Mouse (Mus musculus) urinary bladder, postnatal 0 days (tissue): Measurements from ENCODE around the gene Gipc3. TPM values are rescaled to one million over a fixed set of nuclear protein-coding genes. Genes with fewer than 3 reads are reported as not detected.

ENCODE experiments used
- polyA plus RNA-seq: library from polyadenylated mRNA; unstranded; fragments of >200 nt; fragmentation: Nextera tagmentation; extraction: Ambion mirVana; gene quantifications from 2 replicates; pipeline ENCODE4 v1.2.1, GENCODE M21; 2015

Gene Gipc3
- polyA plus RNA-seq, result 0.65 and 0.87 TPM in 2 replicates

DNA sequence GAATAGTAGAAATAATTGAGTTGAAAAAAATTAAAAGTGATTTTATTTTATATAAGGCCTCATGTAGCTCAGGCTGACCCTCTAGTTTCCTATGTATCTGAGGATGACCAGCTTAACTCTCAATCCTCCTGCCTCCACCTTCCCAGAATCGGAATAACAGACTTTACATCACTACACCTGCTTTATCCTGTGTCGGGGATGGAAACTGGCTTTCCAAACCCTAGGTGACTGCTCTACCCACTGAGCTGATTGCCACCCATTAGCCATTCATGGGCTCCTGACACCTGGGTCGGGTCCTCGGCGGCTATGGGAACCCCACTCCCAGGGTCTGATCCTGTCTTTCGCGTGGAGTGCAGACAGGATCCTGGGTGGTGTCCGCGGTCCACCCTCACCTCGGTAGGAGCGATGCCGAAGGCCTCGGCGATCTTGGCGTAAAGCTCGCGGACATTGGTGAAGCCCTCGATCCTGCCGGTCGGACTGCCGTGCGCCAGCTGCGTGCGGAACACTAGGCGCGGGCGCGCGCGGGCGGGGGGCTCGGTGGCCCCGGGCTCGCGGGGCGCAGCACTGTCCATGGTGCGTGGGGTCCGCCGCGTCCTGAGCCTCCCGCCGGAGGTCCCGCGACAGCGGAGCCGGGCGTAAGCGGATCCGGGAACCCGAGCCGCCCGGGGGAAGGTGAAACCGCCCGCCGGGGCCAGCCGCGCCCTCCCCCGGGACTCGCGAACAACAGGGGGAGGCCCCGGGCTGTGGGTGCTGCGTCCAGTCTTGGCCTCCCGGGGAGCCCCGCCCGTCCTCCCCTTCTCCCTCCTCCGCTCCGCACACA is at the start of gene Gipc3:
Gene Gipc3 (minus strand): TSS at position 581 of the 820 bp plus-strand sequence.

DNA sequence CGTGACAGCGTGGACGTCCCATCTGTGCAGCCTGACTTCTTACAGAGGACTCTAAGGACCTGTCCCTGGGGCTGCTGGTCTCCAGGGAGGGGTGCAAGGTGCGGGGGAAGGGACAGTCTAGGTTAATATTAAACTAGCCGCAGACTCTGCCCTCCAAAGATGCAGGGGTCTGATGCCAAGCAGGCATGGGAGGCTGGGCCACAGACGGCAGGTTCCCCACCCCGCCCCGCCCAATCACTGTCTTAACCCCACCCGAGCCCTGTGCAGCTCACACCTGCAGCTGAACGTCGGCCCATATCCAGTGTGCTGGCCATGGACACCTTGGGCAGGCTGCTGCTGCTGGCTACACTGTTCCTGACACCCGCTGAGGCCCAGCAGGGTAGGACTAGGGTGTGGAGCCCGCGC is 49.7 kb upstream of the Gipc3 start, which contains the start of gene Smim24:
Gene Smim24 (plus strand): TSS at position 271 of the 405 bp plus-strand sequence.

DNA sequence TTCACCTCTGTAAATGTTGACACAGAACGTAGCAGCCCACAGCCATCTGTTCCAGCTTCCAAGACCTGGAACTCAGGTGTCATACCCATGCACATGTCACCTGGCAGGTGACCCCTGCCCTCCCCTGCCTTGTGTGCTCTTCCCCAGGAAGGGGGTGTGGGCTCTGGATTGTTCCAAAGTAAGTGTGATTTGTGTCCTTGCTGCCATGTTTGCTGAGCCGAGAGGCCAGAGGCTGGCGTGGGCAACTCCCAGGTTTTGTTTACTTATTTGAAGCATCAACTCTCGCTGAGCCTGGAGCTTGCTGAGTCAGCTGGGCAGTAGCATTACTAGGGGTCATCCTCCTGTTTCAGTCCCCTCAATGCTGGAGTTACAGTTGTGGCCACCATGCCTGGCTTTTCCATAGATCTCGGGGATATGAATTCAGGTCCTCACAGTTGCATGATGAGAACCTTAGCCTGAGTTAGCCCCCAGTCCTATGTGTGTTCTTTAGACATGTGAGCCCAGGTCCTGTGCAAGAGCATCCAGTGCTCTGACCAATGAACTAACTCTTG is 45.5 kb upstream of the Gipc3 start, which contains the start of gene Gm48552:
Gene Gm48552 (plus strand): TSS at position 501 of the 551 bp plus-strand sequence.

DNA sequence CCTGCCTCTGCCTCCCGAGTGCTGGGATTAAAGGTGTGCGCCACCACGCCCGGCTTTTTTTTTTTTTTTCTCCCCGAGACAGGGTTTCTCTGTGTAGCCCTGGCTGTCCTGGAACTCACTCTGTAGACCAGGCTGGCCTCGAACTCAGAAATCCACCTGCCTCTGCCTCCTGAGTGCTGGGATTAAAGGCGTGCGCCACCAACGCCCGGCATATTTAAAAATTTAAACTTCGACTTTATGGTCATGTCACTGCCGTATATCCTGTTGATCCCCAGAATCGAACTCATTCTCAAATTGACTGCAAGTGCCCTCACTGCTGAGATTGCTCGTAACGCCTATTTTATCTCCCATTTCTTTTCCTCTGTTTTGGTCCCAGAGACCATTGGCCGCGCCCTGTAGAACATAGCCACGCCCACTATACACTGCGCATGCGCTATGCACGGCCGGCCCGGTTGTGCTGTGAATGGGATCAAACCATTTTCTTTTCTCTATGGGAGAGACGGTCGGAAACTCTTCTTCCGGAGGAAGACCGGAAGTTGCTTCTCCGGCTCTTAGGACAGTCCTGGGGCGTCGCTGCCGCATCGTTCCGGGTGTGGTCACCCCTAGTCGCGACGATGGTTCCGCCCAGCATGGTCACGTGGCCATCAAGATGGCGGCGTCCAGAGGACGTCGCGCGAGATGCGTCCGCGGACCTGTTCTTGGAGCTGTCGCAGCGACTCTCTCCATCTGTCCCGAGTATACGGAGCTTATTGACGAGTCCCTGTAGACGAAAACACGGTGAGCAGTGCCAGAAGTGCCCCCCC is 40.9 kb upstream of the Gipc3 start, which contains the start of the genes Dohh and Gm48551:
Gene Dohh (plus strand): TSS at position 627 of the 803 bp plus-strand sequence.
Gene Gm48551 (plus strand): TSS at position 665 of the 803 bp plus-strand sequence.

DNA sequence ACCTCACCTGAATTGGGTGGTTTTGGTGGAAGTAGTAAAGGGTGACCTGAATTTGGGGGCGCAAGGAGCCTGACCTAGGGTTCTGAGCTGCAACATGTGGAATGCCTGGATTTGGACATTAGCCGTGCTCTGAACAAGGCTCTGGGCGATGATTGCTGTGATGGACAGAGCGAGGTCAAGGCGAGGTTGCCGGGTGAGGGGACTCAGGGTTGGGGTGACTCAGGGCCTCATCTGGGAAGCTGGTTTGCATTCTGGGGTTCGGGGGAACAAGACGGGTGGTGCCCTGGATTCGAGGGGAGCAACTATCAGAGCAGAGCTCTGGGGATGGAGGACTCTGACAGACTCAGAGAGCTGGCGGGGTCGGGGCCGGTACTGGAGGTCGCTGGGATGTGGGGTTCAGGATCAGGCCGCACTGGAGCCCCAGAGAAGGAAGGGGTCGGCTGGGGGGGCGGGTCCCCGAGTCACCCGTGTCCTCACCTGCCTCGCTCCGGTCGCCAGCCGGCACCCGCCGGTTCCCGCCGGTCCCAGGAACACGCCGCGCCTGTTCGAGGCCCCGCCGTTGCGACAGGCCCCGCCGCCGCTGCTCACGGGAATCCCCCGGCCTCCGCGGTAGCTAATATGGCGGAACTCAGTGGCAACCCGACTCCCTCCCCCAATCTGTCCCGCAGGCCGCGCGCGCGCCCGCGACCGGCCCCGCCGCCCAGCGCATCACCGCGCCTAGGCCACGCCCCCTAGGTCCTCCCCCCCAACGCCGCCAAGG is 34.9 kb upstream of the Gipc3 start, which contains the start of gene Fzr1:
Gene Fzr1 (minus strand): TSS at position 724 of the 760 bp plus-strand sequence.

DNA sequence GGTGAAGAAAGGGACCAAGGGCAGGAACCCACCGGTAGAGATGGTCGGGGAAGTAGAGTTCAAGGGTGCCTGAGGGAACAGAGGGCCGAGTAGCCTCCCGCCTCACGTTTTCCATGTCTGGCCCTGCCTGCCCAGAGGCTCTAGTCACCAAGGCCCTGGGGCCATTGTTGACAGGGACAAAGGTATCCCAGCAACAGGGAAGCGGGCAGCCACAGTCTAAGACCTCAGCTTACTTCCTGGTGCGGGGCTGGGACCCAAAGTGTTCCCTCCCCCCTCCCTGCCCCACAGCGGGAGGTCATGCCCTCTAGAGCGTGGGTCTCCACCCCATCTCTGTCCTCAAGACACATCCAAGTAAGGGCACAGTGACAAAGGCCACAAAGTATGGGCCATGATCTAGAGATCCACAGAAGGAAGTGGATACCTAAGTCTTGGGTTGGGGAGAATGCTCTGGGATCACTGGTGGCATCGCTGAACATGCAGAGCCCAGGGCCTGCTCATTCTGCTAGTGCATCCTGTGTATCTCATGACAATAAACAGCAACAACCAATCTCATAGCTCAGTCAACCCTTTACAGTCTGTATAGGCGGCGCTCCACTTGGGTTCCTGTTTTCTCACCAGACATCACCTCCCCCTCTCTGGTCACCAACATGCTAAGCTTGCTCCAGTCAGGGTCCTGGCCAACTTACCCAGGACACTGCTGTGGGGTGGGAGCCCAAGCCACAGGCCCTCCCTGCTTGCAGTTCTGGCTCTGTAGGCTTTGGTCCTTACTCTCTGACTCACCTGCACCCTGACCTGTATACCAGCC is 22.8 kb upstream of the Gipc3 start, which contains the start of gene 4930404N11Rik:
Gene 4930404N11Rik (minus strand): TSS at position 145 of the 805 bp plus-strand sequence.

DNA sequence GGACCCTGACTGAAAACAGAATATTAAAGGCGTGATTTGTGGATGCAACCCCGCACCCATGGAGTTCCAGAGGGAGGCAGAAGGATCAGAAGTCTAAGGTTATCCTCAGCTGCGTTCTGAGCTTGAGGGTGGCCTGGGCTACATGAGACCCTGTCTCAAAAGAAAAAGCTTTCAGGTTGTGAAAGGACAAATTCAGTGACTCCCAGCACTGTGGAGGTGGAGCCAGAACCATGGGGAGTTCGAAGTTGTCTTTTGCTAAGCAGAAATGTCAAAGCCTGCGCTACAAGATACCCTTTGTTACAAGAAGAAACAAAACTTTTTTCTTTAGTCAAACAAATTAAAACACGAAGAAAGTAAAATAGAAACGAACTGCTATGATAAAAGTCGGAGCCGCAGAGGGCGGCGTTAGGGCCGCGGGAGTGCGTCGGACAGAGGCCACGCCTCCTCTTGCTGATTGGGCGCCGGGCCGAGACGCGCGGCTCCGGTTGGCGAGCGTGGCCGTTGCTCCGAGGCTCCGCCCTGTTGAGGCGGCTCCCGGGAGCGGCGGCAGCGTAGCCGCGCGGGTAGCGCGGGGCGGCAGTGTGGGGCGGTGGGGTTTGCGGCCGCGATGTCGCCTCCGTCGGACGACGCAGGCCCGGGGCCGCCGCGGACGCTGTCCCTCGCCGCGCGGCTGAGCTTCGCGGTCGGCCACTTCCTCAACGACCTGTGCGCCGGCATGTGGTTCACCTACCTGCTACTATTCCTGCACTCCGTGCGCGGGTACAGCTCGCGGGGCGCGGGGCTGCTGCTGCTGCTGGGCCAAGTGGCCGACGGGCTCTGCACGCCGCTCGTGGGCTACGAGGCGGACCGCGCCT is 14.2 kb upstream of the Gipc3 start, which contains the start of gene Mfsd12:
Gene Mfsd12 (plus strand): TSS at position 501 of the 854 bp plus-strand sequence.

DNA sequence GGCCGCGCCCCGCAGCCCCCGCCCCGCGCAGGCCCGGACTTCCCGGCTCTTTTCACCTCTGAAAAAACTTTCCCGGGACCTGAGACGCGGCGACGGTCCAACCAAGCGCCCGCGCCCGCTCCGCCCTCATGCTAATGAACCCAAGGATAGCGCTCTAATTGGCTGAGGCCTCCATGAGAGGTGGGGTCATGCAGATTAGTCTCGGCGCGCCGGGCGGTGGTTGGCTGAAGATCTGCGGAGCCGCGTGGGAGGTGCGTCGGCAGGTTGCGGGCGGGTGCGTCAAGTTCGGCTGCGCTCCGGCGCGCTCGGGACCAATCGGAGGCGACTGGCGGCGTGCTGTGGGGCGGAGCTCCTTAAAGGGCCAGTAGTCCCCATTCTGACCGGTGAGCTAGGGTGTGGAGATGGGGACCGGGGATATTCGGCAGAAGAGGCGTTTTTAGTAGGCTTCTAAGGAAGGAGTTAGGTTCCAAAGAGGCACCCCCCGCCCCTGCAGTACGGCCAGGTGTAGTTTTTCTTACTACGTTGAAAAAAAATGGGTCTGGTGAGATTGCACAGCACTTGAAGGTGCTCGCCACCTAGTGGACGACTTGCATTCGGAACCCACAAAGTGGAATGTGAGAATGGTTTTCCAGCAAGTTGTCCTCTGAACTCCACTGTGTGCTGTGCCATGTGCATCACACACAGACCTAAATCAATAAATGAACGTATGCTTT is 7.4 kb upstream of the Gipc3 start, which contains the start of gene Hmg20b:
Gene Hmg20b (minus strand): TSS at position 130 of the 713 bp plus-strand sequence.

DNA sequence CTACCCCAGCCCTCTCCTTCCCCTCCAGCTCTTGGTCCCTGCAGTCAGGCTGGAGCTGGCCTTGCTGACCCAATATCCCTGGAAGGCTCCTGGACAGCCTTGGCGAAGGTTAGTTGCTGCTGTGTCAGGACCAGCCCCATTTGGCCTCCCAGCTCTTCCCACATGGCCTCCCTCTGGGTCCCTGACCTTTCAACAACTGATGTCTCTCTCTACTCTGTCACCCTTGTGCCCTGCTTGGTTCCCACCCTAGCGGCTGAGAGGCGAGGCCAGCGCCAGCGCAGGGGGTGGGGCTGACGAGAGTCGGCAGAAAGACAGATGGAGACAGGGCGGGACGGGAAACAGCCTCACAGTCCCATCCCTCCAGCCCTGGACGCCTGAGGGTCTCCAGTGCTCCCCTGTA is 14.7 kb downstream of the Gipc3 start, which contains the start of gene Tbxa2r:
Gene Tbxa2r (plus strand): TSS at position 346 of the 400 bp plus-strand sequence.

DNA sequence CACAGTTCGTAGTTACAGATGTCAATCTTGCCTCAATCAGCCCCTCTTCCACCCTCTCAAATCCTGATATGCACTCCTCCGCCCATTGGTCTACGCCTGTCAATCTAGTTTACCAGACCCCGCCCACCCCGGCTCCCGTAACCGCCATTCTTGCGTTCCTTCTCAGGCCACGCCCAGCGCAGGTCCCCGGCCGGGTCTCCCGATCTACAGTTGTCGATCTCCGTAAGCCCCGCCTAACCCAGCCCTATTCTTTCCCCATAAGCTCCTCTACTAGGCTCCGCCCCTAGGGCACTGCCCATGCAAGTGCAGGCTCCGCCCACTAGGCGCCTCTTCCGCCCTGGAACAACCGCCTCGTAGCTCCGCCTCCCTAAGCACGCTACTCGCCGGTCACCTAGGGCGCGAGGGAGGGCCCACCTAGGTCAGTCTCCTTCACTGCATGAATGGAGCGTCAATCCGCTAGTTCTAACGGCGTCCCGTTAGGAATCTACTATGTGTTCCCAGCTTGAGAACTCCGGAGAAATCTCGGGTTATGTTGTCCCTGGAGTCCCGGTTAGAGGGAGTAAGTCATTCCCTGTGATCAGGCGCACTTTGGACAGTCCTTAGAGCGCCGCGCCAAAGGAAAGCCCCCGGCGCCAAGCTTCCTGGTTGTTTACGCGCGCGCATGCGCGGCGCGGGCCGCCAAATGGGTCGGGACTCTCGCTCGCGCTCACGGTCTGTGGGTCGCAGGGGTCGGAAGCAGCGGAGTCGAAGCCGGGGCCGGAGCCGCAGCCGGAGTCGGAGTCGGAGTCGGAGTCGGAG is 22.3 kb downstream of the Gipc3 start, which contains the start of gene Cactin:
Gene Cactin (plus strand): TSS at position 554 of the 798 bp plus-strand sequence.

DNA sequence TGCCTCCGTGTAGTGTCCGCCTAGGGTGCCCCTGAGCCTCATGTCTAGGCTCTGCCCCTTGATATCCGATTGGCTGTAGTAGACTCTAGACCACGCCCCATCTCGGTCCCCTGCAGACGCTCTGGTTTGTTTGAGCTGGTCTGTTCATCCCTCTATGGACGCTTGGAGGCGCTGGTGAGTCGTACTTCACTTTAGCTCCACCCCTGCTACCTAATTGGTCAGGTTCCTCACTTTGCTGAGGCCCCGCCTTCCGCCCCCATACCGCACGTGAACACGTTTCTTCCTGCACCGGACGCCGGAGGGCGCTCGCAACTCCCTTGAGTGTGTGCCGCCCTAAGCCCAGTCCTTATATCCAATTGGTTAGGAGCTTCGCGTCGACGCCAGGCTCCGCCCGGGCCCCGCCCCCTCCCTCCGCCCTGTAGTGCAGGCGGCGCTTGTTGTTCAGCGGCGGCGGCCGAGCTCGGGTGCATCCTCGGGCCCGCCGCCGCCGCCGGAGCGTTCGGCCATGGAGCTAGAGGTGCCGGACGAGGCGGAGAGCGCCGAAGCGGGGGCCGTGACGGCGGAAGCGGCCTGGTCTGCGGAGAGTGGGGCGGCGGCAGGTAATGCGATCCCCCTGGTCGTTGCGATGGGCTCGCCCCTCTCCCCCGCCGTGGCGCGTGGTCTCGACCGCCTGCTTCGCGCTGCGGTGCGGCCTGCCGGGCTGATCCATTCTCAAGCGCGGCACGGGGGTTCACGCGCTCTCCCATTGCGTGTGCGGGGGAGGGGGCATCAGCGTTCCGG is 50.3 kb downstream of the Gipc3 start, which contains the start of gene Pip5k1c:
Gene Pip5k1c (plus strand): TSS at position 410 of the 780 bp plus-strand sequence.

DNA sequence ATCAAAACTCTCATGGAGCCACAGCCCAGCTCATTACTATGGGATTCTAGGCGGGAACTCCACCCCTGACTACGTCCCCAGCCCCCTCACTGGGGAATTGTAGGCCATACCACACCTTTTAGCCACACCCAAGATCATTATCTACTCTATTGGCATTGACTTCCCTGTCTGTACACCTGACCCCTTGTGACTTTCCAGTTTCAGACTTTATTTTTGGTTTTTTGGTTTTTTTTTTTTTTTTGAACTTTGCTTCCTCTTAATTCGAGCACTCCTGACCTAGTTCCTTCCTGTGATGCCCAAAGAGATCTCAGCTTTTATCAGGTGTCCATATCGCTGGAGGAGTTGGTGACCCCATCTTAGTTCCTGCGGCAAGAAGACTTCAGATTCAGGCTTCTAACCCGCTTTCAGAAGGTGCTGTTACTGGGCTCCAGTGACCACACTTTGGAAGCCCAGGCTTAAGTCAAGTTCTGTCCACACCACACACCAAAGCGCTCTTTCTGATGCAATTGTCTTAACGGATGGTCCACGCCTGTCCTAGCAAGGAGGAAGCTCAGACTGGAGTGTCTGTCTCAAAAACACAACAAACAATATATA is 51.5 kb downstream of the Gipc3 start, which contains the start of gene Tjp3:
Gene Tjp3 (minus strand): TSS at position 71 of the 594 bp plus-strand sequence.

